Mouse (Mus musculus) C2C12 (cell line): ENCODE data around the gene Arf3. TPM values are rescaled to one million over a fixed set of nuclear protein-coding genes. Genes with fewer than 3 reads are reported as not detected.

Source experiments
- H3K27me3 ChIP-seq: one replicate; pipeline ENCODE4 v1.6.1; 2011; ENCODE audit not compliant: control insufficient read depth, insufficient read depth, insufficient read length
- H3K36me3 ChIP-seq: one replicate; pipeline ENCODE4 v1.6.1; 2011; ENCODE audit not compliant: control insufficient read depth, insufficient read depth
- H3K4me3 ChIP-seq: one replicate; pipeline ENCODE4 v1.5.1; 2011; ENCODE audit warnings: mild to moderate bottlenecking, control low read depth; ENCODE audit not compliant: poor library complexity, insufficient read depth, severe bottlenecking
- H3K79me2 ChIP-seq: one replicate; pipeline ENCODE4 v1.6.1; 2011; ENCODE audit not compliant: control insufficient read depth, insufficient read depth
- H3K79me3 ChIP-seq: one replicate; pipeline ENCODE4 v1.6.1; 2011; ENCODE audit warnings: low read depth, control low read depth
- H3ac ChIP-seq: one replicate; pipeline ENCODE3; 2011; ENCODE audit warnings: low read depth; ENCODE audit not compliant: control insufficient read depth, insufficient read length
- CEBPB ChIP-seq: IDR thresholded peaks from one replicate; pipeline ENCODE4 v1.6.1; 2011; ENCODE audit warnings: low read depth, mild to moderate bottlenecking, control low read depth, moderate library complexity
- CTCF ChIP-seq: IDR thresholded peaks from one replicate; pipeline ENCODE4 v1.5.1; 2011; ENCODE audit not compliant: control insufficient read depth, insufficient read depth, insufficient read length
- FOSL1 ChIP-seq: IDR thresholded peaks from one replicate; pipeline ENCODE4 v1.8.0; 2011; ENCODE audit warnings: mild to moderate bottlenecking, low read length; ENCODE audit not compliant: poor library complexity, insufficient read depth, severe bottlenecking
- MAX ChIP-seq: IDR thresholded peaks from one replicate; pipeline ENCODE4 v1.6.1; 2011; ENCODE audit warnings: mild to moderate bottlenecking, control low read depth
- MYOD1 ChIP-seq: IDR thresholded peaks from one replicate; pipeline ENCODE4 v1.6.1; 2011; ENCODE audit warnings: low read depth; ENCODE audit not compliant: control insufficient read depth, insufficient read length
- MYOG ChIP-seq: IDR thresholded peaks from one replicate; pipeline ENCODE4 v1.6.1; 2011; ENCODE audit not compliant: control insufficient read depth, insufficient read length; ENCODE audit errors: extremely low read depth
- USF1 ChIP-seq: IDR thresholded peaks from one replicate; pipeline ENCODE4 v1.6.1; 2011; ENCODE audit warnings: low read depth, mild to moderate bottlenecking, control low read depth, moderate library complexity
- polyA plus RNA-seq: library from polyadenylated mRNA; unstranded; fragments of >200 nt; fragmentation: generic; extraction: Trizol; gene quantifications from one replicate; pipeline ENCODE4 v1.2.1, GENCODE M21; 2012; ENCODE audit warnings: missing spikeins

Gene Arf3
- polyA plus RNA-seq, 1 experiment = 126 TPM

DNA sequence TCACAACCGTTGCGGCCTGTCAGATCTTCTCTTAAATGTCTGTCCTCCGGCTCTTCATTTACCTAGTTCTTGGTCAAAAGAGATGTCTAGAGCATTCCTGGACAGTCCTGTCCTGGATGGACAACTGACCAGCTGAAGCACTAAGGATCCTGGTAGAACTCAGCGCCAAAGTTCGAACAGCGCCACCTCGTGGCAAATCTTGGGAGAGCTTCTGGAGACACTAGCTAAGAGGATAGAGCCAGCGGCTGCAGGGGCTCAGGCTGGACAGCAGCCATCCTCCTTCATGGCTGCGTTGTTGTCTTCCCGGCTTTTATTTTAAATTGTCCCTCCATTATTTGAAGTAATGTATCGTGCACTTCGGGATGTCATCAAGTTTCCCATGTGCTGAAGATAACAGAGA lies 36.4 kb upstream of the Arf3 start:
- H3K27me3 ChIP-seq = peaks cover 28% of the 10 kb centered on the region
- H3K79me2 ChIP-seq = no peaks in the 10 kb centered on the region
- H3K36me3 ChIP-seq = no peaks in the 10 kb centered on the region
- TF ChIP-seq CTCF (peak; percentile 76), MYOD1 (no peak)
- H3K4me3 ChIP-seq = no peak overlapping the region
- no peak overlapping the region for H3ac ChIP-seq
- H3K79me3 ChIP-seq = no peaks in the 10 kb centered on the region

DNA sequence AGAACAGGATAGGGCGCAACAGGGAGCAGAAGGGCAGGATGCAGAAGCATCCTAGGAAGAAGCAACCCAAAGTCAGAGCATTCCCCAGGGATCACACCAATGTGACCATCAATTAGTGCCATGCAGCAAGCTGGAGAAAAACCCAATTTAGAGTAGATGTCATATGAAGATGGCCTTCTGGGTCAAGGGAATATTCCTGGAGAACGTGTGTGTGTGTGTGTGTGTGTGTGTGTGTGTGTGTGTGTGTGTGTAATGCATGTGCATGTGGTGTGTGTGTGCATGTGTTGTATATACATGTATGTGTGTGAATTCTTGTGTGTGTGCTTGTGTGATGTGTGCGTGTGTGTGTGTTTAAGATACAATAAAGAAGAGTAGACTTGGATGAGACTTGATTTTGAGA lies 35.9 kb upstream of the Arf3 start:
- Histone ChIP-seq H3ac (no peak overlapping the region), H3K79me2 (no peaks in the 10 kb centered on the region), H3K27me3 (peaks cover 28% of the 10 kb centered on the region), H3K36me3 (no peaks in the 10 kb centered on the region), H3K4me3 (no peak overlapping the region), H3K79me3 (no peaks in the 10 kb centered on the region)
- TF ChIP-seq MAX = no peak
- TF ChIP-seq MYOG = no peak
- no peak for TF ChIP-seq USF1
- TF ChIP-seq FOSL1 = no peak
- no peak for TF ChIP-seq CEBPB
- no peak for TF ChIP-seq MYOD1
- no peak for TF ChIP-seq CTCF

DNA sequence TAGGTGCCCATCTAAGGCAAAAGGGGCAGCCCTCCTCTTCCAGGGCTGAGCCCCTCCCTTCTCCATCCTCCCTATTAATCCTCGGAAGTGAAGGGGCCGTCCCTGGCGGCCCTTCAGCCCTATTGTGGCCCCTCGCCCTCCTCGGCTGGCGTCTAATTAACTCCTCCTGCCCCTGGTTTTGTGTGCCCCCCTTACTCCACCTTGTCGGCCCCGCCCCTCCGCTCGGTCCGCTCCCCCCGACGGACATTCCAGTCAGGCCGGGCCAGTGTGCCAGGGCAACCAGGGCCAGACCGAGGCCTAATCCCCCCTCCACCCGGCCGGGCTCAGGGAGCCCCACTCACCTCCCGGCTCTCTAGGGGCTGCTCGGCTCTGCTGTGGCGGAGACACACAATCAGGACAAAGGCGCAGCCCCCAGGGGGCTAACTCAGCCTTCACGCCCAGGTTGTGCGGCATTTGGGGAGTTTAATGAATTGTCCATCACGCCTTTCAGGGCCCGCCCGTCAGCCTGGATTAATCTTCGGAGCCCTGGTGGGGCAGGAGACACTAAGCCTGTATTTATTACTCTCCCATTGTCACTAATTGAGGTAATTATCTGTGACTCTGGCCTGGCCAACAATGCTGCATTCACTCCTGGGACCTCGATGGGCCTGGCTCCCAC lies 35.0 kb upstream of the Arf3 start:
- no peaks in the 10 kb centered on the region for H3K79me3 ChIP-seq
- H3K27me3 ChIP-seq = peaks cover 33% of the 10 kb centered on the region
- H3K79me2 ChIP-seq = no peaks in the 10 kb centered on the region
- H3ac ChIP-seq = no peak overlapping the region
- no peaks in the 10 kb centered on the region for H3K36me3 ChIP-seq
- H3K4me3 ChIP-seq = no peak overlapping the region
- TF ChIP-seq FOSL1 (no peak), USF1 (no peak), MYOG (no peak), CTCF (no peak), MAX (no peak), CEBPB (no peak), MYOD1 (no peak)

DNA sequence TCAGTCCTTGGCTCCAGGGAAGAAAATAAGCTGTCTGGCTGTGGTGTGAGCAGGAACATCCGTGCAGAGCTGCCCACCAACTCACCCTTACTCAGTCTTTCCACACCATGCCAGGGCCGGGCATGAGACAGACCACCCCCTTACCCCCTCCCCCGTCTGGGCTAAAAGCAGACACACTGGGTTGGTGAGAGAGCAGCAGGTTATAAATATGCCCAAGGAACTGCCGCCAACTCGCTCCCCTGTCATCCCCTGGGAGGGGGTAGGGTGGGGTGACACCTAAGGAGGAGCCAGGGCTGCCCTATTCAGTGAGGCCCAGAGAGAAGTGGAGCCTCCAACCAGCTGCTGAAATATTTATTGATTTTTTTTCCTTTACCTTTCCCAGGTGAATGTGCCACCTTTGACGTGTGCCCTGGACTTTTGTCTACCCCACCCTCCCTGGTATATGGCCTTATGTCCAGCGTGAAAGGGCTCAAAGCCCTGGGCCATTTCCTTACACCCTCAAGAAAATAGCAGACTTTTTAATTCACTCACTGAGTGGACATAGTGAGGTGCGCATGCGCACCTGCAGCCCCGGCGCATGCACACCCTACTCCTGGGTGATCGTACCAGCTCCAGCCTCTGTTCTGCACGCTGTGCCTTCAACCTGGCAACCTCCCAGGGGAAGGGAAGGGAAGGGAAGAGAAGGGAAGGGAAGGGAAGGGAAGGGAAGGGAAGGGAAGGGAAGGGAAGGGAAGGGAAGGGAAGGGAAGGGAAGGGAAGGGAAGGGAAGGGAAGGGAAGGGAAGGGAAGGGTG lies 34.0 kb upstream of the Arf3 start:
- Histone ChIP-seq H3K4me3 (no peak overlapping the region), H3K36me3 (no peaks in the 10 kb centered on the region), H3K79me3 (no peaks in the 10 kb centered on the region), H3ac (no peak overlapping the region), H3K27me3 (peaks cover 42% of the 10 kb centered on the region), H3K79me2 (no peaks in the 10 kb centered on the region)
- TF ChIP-seq CTCF (no peak), MYOD1 (no peak), FOSL1 (no peak), MYOG (no peak), CEBPB (no peak), USF1 (no peak), MAX (no peak)

DNA sequence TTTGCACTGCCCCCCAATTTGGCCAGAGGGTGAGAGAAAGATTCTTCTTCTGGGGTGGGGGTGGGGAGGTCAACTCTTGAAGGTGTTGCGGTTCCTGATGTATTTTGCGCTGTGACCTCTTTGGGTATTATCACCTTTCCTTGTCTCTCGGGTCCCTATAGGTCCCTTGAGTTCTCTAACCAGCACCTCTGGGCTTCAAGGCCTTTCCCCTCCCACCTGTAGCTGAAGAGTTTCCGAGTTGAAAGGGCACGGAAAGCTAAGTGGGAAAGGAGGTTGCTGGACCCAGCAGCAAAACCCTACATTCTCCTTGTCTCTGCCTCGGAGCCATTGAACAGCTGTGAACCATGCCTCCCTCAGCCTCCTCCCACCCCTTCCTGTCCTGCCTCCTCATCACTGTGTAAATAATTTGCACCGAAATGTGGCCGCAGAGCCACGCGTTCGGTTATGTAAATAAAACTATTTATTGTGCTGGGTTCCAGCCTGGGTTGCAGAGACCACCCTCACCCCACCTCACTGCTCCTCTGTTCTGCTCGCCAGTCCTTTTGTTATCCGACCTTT lies 30.2 kb upstream of the Arf3 start:
- Histone ChIP-seq H3ac (no peak overlapping the region), H3K79me2 (no peaks in the 10 kb centered on the region), H3K27me3 (peaks cover 64% of the 10 kb centered on the region), H3K36me3 (no peaks in the 10 kb centered on the region), H3K79me3 (no peaks in the 10 kb centered on the region), H3K4me3 (no peak overlapping the region)
- no peak for TF ChIP-seq FOSL1
- TF ChIP-seq CTCF = no peak
- no peak for TF ChIP-seq MYOG
- TF ChIP-seq CEBPB = no peak
- no peak for TF ChIP-seq MYOD1
- no peak for TF ChIP-seq MAX
- TF ChIP-seq USF1 = no peak
